ENCODE assay signal across 8 mouse cellular contexts in genomic region chr5:113858971-113859370, GRCm38 (mm10). TPM values are rescaled to one million over a fixed set of nuclear protein-coding genes. Genes with fewer than 3 reads are reported as not detected.
A peak's percentile ranks its signal among the peaks of the same experiment; 100 is the strongest.
DNase-seq lines count a peak whose midpoint lies in the region; ATAC-seq and TF ChIP-seq lines count a peak whose summit lies in the region.

No protein-coding gene starts in this region.

- H3K9me3 ChIP-seq in embryonic facial prominence, embryonic 13.5 days, result no peaks in the 10 kb centered on the region
- H3K9me3 ChIP-seq in embryonic facial prominence, embryonic 10.5 days, result no peaks in the 10 kb centered on the region
- H3K9me3 ChIP-seq in intestine, postnatal 0 days (ENCODE audit: control insufficient read depth), result no peaks in the 10 kb centered on the region

- peaks cover 40% of the 10 kb centered on the region for H3K4me1 ChIP-seq in embryonic facial prominence, embryonic 13.5 days
- H3K4me1 ChIP-seq in embryonic facial prominence, embryonic 10.5 days, result peaks cover 49% of the 10 kb centered on the region
- peaks cover 5% of the 10 kb centered on the region for H3K4me1 ChIP-seq in brown adipose tissue, adult 24 weeks (ENCODE audit: control insufficient read depth, insufficient read depth, insufficient read length, low read length)
- no peaks in the 10 kb centered on the region for H3K4me1 ChIP-seq in intestine, postnatal 0 days (replicated peaks; ENCODE audit: control insufficient read depth, insufficient read depth, low read length)

- TF ChIP-seq CTCF in intestine, postnatal 0 days (IDR thresholded peaks at IDR 0.05; ENCODE audit: low read depth), result no peak

- peaks cover 16% of the 10 kb centered on the region for H3K36me3 ChIP-seq in embryonic facial prominence, embryonic 13.5 days
- peaks cover 50% of the 10 kb centered on the region for H3K36me3 ChIP-seq in embryonic facial prominence, embryonic 10.5 days (replicated peaks)
- peaks cover 28% of the 10 kb centered on the region for H3K36me3 ChIP-seq in intestine, postnatal 0 days (ENCODE audit: control insufficient read depth, insufficient read depth)

- no peaks in the 10 kb centered on the region for H3K27me3 ChIP-seq in embryonic facial prominence, embryonic 13.5 days
- no peaks in the 10 kb centered on the region for H3K27me3 ChIP-seq in embryonic facial prominence, embryonic 10.5 days (replicated peaks; ENCODE audit: low read depth, poor library complexity, severe bottlenecking)
- H3K27me3 ChIP-seq in intestine, postnatal 0 days (replicated peaks; ENCODE audit: control insufficient read depth, insufficient read depth, low read length), result no peaks in the 10 kb centered on the region

- 40% methylated on average over 5 of the region's 5 CpGs for WGBS in embryonic facial prominence, embryonic 13.5 days
- 38% methylated on average over 5 of the region's 5 CpGs for WGBS in embryonic facial prominence, embryonic 10.5 days
- WGBS in intestine, postnatal 0 days, result 35% methylated on average over 5 of the region's 5 CpGs

- no peak for DNase-seq in embryonic facial prominence, embryonic 10.5 days (ENCODE audit: low spot score)
- DNase-seq in lung, postnatal 36 days, result peak; percentile 75
- no peak for DNase-seq in B cell, adult 2 months
- DNase-seq in spleen, postnatal 4 days (ENCODE audit: low spot score in 2 of 2), result no peak

- peak overlapping the region; percentile 27; the same call in 1 of the 2 replicates for H3K9ac ChIP-seq in embryonic facial prominence, embryonic 13.5 days
- H3K9ac ChIP-seq in intestine, postnatal 0 days (ENCODE audit: low read depth, low read length), result no peak overlapping the region

- H3K27ac ChIP-seq in embryonic facial prominence, embryonic 13.5 days, result 0 out of 2 replicates have a peak overlapping the region, but pooled peaks have one; percentile 2
- H3K27ac ChIP-seq in embryonic facial prominence, embryonic 10.5 days (replicated peaks), result no peak overlapping the region
- peak overlapping the region; percentile 60 for H3K27ac ChIP-seq in brown adipose tissue, adult 24 weeks (replicated peaks; ENCODE audit: low read depth, low read length)
- 0 out of 2 replicates have a peak overlapping the region, but pooled peaks have one; percentile 3 for H3K27ac ChIP-seq in intestine, postnatal 0 days (ENCODE audit: low read depth, low read length)

- no peak overlapping the region for H3K4me2 ChIP-seq in embryonic facial prominence, embryonic 13.5 days
- H3K4me2 ChIP-seq in intestine, postnatal 0 days (replicated peaks; ENCODE audit: low read depth), result no peak overlapping the region

- no peak for ATAC-seq in embryonic facial prominence, embryonic 13.5 days (ENCODE audit: insufficient number of reproducible peaks, insufficient read depth, low FRiP score, low TSS enrichment, low read depth)
- no peak for ATAC-seq in intestine, postnatal 0 days
- no peak for ATAC-seq in cerebellum, adult (ENCODE audit: insufficient number of reproducible peaks, low FRiP score, low TSS enrichment)

- no peak overlapping the region for H3K4me3 ChIP-seq in embryonic facial prominence, embryonic 13.5 days
- H3K4me3 ChIP-seq in embryonic facial prominence, embryonic 10.5 days, result no peak overlapping the region
- no peak overlapping the region for H3K4me3 ChIP-seq in brown adipose tissue, adult 24 weeks (ENCODE audit: insufficient read depth, low read depth, low read length)
- H3K4me3 ChIP-seq in intestine, postnatal 0 days (ENCODE audit: low read depth, low read length), result no peak overlapping the region

RNA-seq across cellular contexts. Expression of gene Selplg, which starts 26.5 kb away (rescaled TPM):
- 2.2 and 2.3 TPM in 2 replicates for polyA plus RNA-seq in embryonic facial prominence, embryonic 13.5 days (2015; fragmentation: Nextera tagmentation; extraction: Ambion mirVana)
- polyA plus RNA-seq in embryonic facial prominence, embryonic 10.5 days (2016; fragmentation: Nextera tagmentation; extraction: Ambion mirVana), result 0.58 and 0.83 TPM in 2 replicates
- 5.5 and 6.0 TPM in 2 replicates for polyA plus RNA-seq in brown adipose tissue, adult 24 weeks (2012; ENCODE audit: insufficient read depth, insufficient read length, missing spikeins)
- polyA plus RNA-seq in intestine, postnatal 0 days (2015; fragmentation: Nextera tagmentation; extraction: Ambion mirVana), result 2.9 and 3.2 TPM in 2 replicates

RNA-seq across cellular contexts. Expression of gene Coro1c, which starts 49.6 kb away (rescaled TPM):
- 88.6 and 88.9 TPM in 2 replicates for polyA plus RNA-seq in embryonic facial prominence, embryonic 13.5 days (2015; fragmentation: Nextera tagmentation; extraction: Ambion mirVana)
- polyA plus RNA-seq in embryonic facial prominence, embryonic 10.5 days (2016; fragmentation: Nextera tagmentation; extraction: Ambion mirVana), result 178 and 198 TPM in 2 replicates
- 12.6 and 19.9 TPM in 2 replicates for polyA plus RNA-seq in brown adipose tissue, adult 24 weeks (2012; ENCODE audit: insufficient read depth, insufficient read length, missing spikeins)
- polyA plus RNA-seq in intestine, postnatal 0 days (2015; fragmentation: Nextera tagmentation; extraction: Ambion mirVana), result 116 and 127 TPM in 2 replicates

RNA-seq across cellular contexts. Expression of gene Tmem119, which starts 58.7 kb away (rescaled TPM):
- 109 and 141 TPM in 2 replicates for polyA plus RNA-seq in embryonic facial prominence, embryonic 13.5 days (2015; fragmentation: Nextera tagmentation; extraction: Ambion mirVana)
- polyA plus RNA-seq in embryonic facial prominence, embryonic 10.5 days (2016; fragmentation: Nextera tagmentation; extraction: Ambion mirVana), result 72.7 and 83.3 TPM in 2 replicates
- polyA plus RNA-seq in brown adipose tissue, adult 24 weeks (2012; ENCODE audit: insufficient read depth, insufficient read length, missing spikeins), result 0.83 and 1.5 TPM in 2 replicates
- 21.1 and 23.0 TPM in 2 replicates for polyA plus RNA-seq in intestine, postnatal 0 days (2015; fragmentation: Nextera tagmentation; extraction: Ambion mirVana)
